Mouse (Mus musculus) liver, embryonic 14.5 days (tissue): Measurements from ENCODE around the gene Top1.

Experiments used
- CTCF ChIP-seq: IDR thresholded peaks from 2 replicates; pipeline ENCODE4 v1.5.1; 2016; ENCODE audit warnings: antibody characterized with exemption, low read depth, control low read depth
- EP300 ChIP-seq: IDR thresholded peaks from 2 replicates; pipeline ENCODE4 v1.6.1; 2016; ENCODE audit warnings: antibody characterized with exemption, low read depth

GRCm38 (mm10) chr2:160718811-160719210 is 73.1 kb downstream of the Top1 start:
- TF ChIP-seq CTCF (no peak), EP300 (no peak)
